Mouse (Mus musculus) adrenal gland, postnatal 36 days (tissue): ENCODE measurements at regions not wholly inside any gene's neighbourhood (a gene's known extent, or its start where the extent isn't known, plus 50 kb on each side); places are given as distances from the start of the nearest gene placed in this dataset.
"Not testable (repeated sequence)": the region's sequence is repeated elsewhere in the genome, so short reads cannot be mapped to it uniquely, and the experiment has no call there.

ENCODE experiments used
- DNase-seq, 2 experiments: peaks; one replicate each; pipeline ENCODE4 v3.0.0; 2021; ENCODE audit warnings: mixed read lengths in 1 of 2

DNA sequence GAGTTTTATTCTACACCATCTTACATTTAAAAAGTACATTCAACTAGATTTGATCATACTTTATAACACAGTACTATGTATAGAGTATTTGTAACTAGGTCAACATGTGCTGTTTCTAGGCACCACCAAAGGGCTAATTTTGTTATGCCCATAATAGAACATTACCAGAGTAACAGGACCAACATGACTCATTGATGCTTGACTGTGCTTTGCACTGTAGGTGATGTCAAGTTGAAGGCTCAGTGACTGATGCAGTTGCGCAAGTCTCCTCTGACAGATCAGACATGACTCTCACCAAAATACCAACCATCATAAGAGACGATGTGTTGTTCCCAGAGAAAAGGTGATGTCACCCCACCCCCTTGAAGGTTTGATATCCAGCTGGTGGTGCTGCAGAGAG lies 108.5 kb downstream of the Mrpl39 start:
- no peak for DNase-seq

DNA sequence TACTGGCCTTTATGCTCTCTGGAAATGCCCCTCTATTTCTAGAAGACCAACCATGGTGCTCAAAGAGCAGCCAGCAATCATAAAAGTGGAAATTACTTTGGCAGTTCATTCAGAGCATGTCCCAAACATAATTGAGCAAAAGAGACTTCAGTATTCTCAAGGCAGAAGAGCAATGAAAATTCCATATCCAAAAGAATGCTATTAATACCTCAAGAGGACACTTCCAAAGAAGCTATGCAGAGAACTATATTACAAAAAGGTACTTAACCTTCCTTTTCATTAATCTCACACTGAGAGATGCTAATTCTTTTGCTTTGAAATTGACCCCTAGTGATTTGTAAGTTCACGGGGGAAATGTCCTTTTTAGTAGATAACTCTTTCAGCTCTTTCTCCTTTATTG lies 105.7 kb downstream of the Mrpl39 start:
- no peak for DNase-seq

DNA sequence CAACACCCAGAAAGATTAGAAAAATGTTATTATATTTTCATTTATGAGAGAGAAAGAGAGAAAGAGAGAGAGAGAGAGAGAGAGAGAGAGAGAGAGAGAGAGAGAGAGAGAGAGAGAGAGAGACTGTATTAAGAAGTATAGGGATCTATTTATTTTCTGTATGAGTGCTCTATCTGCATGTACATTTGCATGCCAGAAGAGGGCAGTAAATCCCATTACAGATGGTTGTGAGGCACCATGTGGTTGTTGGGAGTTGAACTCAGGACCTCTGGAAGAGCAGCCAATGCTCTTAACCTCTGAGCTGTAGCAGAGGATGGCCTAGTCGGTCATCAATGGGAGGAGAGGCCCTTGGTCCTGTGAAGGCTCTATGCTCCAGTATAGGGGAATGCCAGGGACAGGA lies 91.1 kb downstream of the Mrpl39 start:
- DNase-seq = not testable (repeated sequence)

GRCm38 (mm10) chr16:84646172-84646684 lies 89.3 kb downstream of the Mrpl39 start:
- no peak for DNase-seq

DNA sequence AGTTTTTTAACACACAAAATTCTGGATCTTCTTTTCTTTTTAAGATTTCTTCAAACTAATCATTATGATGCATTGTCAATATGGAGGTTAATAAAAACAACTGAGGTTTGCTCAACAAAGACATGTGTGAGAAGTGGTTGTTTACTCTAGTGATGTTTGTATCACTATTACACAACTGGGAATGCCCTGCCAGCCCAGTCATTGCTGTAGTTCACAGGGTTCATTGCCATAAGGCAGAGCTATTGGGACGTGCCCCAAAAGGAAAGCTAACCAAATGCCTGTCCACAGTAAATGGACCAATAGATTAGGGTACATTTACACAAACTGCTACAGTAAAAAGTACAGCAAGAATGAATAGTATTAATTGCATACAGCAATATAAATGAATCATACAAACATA lies 84.9 kb downstream of the Mrpl39 start:
- DNase-seq = no peak

DNA sequence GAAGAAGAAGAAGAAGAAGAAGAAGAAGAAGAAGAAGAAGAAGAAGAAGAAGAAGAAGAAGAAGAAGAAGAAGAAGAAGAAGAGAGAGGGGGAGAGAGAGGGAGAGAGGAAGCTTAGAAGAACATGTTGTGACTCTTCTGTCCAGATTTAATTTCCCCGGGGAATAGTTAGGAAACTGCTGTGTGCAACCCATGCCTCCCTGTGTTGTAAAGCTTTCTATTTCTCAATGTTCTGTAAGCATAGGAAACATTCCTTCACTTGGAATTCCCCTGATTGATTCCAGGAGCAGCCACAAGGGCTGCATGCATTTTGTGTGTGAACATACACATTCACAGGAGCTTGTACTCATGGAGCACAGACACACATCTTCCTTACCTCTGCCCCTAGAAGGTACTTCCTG lies 81.7 kb downstream of the Mrpl39 start:
- no peak for DNase-seq

DNA sequence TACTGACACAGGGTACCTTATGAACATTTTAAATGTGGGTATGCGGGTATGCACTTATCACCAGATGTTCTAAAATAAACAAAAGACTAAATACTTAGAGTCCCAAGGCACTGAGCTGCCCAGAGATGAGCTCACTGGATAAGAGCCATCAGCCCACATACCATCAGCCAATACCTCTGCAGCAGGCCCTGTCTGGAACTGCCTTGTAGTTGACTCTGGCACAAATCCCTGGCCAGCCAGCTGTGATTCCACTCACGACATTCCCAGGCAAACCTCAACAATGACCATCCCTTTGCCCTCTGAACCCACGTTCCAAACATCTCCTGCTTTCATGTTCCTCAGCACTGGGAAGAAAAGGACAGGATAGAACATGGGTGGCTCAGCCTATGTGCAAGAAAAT lies 73.7 kb downstream of the Mrpl39 start:
- DNase-seq = no peak

DNA sequence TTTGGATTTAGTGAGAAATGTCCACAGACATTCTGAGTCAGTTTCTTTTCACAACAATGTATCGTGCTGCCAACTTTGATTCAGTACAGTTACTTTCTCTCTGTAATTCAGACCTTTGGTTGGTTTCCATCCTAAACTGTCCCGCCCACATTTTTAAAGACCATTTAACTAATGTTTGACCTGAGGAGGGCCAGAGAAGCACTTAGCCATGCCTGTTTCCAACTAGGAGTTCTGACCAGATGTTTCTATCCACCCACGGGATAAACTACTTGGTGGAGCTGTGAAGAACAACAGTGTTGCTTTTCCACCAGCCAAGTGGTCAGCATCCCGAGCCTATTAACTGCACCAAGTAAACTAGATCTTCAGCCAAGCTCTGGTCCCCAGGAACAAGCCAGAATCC lies 72.0 kb downstream of the Mrpl39 start:
- DNase-seq = no peak
